Mouse (Mus musculus): Measurements from ENCODE around the gene Pcna.

- TF ChIP-seq CTCF (IDR thresholded peaks at IDR 0.05) (no peak), EP300 (IDR thresholded peaks at IDR 0.05) (no peak)
These were observed 40.8 kb upstream of the Pcna start for GRCm38 (mm10) chr2:132293694-132294450.
